Mouse (Mus musculus) forelimb bud, embryonic 11.5 days (tissue): ENCODE data around the gene Gm10666.
"Not testable (repeated sequence)": the region's sequence is repeated elsewhere in the genome, so short reads cannot be mapped to it uniquely, and the experiment has no call there.

Source experiments
- DNase-seq: peaks from one replicate; pipeline ENCODE4 v3.0.0-alpha.2; 2012; ENCODE audit warnings: low read depth, low spot score

Gm10666 gene

GRCm38 (mm10) chr7:22134641-22135040 lies at the start of gene Gm10666:
Gm10666 (minus strand) TSS chr7:22134741.
- not testable (repeated sequence) for DNase-seq

- DNase-seq, result not testable (repeated sequence)
Measured at GRCm38 (mm10) chr7:22163935-22164334, 29.4 kb upstream of the Gm10666 start, which contains the start of gene Vmn1r142. Vmn1r142 (minus strand) TSS chr7:22164035.

GRCm38 (mm10) chr7:22118145-22118544 lies 16.4 kb downstream of the Gm10666 start, which contains the start of gene Gm16451:
Gm16451 (minus strand) TSS chr7:22118245.
- not testable (repeated sequence) for DNase-seq
